Mouse (Mus musculus): ENCODE data around the gene Gm13279.
"Not testable (repeated sequence)": the region's sequence is repeated elsewhere in the genome, so short reads cannot be mapped to it uniquely, and the experiment has no call there.

DNA sequence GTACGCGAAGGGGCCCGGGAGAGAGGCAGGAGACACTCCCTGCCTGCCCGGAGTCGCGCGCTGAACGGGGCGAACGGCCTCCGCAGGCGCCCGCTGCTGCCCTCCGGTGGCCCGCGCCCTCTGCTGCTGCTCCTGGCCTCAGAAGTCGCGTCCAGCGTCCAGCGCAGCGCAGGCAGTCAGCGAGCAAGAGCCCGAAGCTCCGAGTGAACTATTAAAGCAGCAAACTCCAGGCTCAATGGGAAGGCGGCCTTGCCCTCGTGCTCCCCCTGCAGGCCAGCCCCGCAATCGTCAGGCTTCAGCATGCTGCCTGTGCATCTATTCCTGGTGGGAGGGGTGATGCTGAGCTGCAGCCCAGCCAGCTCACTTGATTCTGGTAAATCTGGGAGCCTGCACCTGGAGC is at the start of gene Gm13279:
- TF ChIP-seq NELFE (IDR thresholded peaks at IDR 0.05; ENCODE audit: low read depth, low read length); POLR2A (IDR thresholded peaks at IDR 0.05; ENCODE audit: control insufficient read depth in 1 of 2, insufficient read depth in 1 of 2, low read depth in 1 of 2, low read length in 2 of 2, poor library complexity in 1 of 2); ZNF384 (IDR thresholded peaks at IDR 0.05; ENCODE audit: low read depth, low read length); CTCF (IDR thresholded peaks at IDR 0.05 in 2 of 3, conservative IDR thresholded peaks at IDR 0.05 in 1 of 3; ENCODE audit: control insufficient read depth in 1 of 3, insufficient read depth in 1 of 3, low read depth in 2 of 3, low read length in 3 of 3, poor library complexity in 1 of 3, severe bottlenecking in 1 of 3); TCF12 (IDR thresholded peaks at IDR 0.05; ENCODE audit: low read depth, low read length); E2F4 (IDR thresholded peaks at IDR 0.05; ENCODE audit: borderline replicate concordance, low read depth, low read length); MYC (IDR thresholded peaks at IDR 0.05; ENCODE audit: low read depth, low read length); ZC3H11A (IDR thresholded peaks at IDR 0.05; ENCODE audit: low read depth, low read length); POLR2AphosphoS5 (IDR thresholded peaks at IDR 0.05; ENCODE audit: borderline replicate concordance, low read depth, low read length): not testable (repeated sequence)
